Mouse (Mus musculus): ENCODE data around the gene Sel1l. TPM values are rescaled to one million over a fixed set of nuclear protein-coding genes. Genes with fewer than 3 reads are reported as not detected.

Sel1l gene
- polyA plus RNA-seq, 1 experiment from 2014 or later, result 88.1 TPM

Small RNA genes within 50 kb of the gene (microRNA-seq; reads per million reads assigned to microRNA genes)
- not detected for gene Gm22015 (ENCODE audit: insufficient number of aligned reads)

Other genes starting within 250 kb of the Sel1l start
- 13.7 and 16.5 TPM in 2 replicates for gene Ston2, start 60.8 kb downstream of the Sel1l start, polyA plus RNA-seq (2014; fragmentation: Nextera tagmentation; extraction: Ambion mirVana)